Mouse (Mus musculus): ENCODE measurements around the gene Ddx5. TPM values are rescaled to one million over a fixed set of nuclear protein-coding genes. Genes with fewer than 3 reads are reported as not detected.
"Not testable (repeated sequence)": the region's sequence is repeated elsewhere in the genome, so short reads cannot be mapped to it uniquely, and the experiment has no call there.

The Ddx5 gene
- polyA plus RNA-seq (2012; rRNA removed), result 601 and 664 TPM in 2 replicates

DNA sequence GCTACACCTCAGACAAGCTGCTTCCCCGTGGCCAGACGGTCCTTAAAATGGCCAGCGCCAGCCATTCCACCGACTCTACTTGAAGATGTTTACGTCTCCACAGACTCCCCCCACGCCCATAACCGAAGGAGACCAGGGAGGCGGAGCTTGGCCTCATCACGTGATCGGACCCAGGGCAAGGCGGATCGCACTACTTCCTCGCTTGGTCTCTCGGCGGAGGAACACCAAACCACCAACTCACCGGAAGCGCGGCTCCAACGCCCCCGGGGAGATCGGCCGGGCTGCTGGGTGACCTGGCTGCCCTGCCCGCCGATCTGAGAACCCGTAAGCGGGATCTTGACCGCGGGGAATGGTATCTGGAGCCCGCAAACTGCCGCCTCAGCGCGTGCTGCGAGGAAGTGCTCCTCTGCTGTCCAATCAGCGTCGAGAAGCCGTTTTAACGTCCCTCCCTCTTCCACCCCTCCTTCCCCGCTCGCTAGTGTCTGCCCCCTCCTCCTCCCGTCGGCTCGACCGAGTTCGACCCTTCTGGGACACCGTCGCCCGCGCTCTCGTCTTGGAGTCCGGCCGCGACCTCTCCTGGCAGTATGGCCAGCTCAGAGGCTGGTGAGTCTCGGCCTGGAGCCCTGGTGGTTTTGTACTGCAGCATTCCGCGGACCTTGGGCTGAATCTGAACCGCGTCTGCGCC is at the start of gene Ddx5, which contains the start of gene Cep95:
Gene Ddx5 (minus strand): TSS at position 411 of the 685 bp plus-strand sequence.
Gene Cep95 (plus strand): TSS at position 478 of the 685 bp plus-strand sequence.
- peak; percentile 95 to 97 for DNase-seq (ENCODE audit: extremely low spot score in 1 of 2, low spot score in 1 of 2)

DNA sequence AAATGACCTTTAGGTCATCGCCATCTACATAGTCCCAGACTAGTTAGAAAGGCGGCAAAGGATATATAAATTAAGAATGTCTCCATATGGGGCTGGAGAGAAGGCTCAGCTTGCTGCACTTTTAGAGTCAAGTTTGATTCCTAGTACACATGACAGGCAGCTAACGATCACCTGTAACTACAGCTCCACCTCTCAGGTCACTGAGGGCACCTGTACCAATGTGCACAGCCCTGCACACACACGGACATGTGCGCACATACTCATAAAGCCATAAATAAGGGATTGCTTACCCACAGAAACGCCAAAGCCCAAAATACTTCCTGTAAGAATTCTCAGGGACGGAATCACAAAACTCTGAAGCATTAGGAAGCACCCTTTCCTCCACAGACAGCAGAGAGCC is 39.1 kb upstream of the Ddx5 start:
- no peak for DNase-seq (ENCODE audit: extremely low spot score in 1 of 2, low spot score in 1 of 2)

DNA sequence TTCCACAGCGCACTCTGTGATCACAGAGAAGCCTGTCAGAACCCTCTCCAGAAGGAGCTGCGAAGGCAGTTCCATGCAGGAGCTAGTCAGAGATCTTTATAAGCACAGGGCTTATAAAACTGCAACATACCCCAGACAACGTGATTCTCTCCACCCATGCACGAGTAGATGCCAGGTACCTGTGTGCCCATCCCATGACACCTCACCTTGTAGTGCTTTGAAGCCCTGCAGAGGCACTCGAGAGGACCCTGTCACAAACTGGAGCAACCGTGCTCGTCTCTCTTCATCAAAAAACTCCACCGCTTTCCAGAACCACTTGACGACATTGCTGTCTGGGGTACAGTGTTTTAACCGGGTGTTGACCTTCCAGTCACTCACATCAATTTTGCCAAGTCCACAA is 35.4 kb upstream of the Ddx5 start:
- no peak for DNase-seq (ENCODE audit: extremely low spot score in 1 of 2, low spot score in 1 of 2)

DNA sequence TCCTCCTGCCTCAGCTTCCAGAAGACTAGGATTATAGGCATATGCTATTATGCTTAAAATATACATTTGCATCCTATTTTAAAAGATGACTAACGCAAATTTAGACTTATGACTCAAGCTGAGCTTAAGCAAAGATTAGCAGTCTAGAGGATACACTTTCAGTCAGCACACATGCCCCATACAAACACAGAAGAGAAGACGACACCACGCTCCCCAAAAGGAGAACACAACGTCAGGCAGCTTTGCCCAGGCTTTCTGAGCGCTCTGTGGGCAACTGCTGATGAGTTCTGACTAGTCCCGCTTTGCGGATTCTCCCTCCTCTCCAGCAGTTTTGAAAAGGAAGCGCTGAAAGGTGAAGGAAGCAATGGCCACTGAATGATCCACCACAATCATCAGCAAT is 34.8 kb upstream of the Ddx5 start:
- DNase-seq (ENCODE audit: extremely low spot score in 1 of 2, low spot score in 1 of 2), result no peak

DNA sequence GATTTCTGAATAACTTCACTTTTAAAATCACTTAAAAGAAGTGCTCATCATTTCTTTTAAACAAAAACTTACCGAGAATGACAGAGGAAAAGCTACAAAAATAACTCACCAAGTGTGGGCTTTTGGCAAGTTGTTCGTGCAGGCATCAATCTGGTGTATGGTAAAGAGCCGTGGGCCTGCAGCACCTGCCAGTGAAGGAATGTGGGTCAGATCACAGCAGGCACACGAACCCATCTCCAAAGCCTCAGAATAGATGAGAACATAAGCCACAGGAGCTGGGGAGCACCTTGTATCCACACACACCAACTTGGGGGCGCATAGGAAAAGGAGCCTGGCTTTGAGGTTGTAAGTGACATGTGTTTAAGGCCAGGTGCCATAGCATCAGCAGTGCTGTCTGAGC is 33.9 kb upstream of the Ddx5 start:
- DNase-seq (ENCODE audit: extremely low spot score in 1 of 2, low spot score in 1 of 2), result peak; percentile 72 to 78

DNA sequence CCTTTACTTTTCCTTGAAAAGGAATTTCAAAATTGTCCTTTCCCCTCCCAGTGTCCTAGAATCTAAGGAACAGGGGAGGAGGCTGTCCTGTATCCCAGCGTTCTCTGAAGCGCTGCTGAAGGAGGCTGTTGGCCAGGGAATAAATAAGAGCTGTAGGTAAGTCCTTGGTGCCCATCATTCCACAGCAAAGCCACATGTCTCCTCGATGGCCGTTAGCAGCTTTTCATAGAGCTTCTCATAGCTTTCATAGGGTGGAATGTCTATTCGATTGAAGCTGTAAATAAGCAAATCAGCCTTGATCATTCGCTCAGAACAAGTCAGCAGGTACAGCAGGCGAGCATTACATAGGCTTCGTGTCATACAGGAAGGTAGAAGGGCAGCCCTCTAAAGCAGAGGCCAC is 33.5 kb upstream of the Ddx5 start:
- DNase-seq (ENCODE audit: extremely low spot score in 1 of 2, low spot score in 1 of 2), result no peak

DNA sequence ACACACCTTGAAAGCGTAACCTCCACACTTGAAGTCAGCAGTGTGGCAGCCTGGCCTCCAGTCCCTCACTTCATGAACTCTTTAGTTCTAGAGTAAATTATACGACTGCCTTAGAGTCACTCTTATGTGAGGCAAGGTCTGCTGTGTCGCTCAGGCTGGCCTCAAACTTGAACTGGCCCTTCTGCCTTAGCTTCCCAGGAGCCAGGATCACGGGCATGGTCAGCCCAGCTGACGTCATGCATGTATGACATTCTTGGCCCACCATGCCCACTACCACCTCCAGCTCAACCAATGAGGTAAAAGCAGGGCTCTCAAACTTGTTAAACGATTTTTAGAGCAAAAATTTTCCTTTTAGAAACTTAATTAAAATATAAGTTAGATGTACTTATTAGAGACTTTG is 32.4 kb upstream of the Ddx5 start:
- DNase-seq (ENCODE audit: extremely low spot score in 1 of 2, low spot score in 1 of 2), result no peak

DNA sequence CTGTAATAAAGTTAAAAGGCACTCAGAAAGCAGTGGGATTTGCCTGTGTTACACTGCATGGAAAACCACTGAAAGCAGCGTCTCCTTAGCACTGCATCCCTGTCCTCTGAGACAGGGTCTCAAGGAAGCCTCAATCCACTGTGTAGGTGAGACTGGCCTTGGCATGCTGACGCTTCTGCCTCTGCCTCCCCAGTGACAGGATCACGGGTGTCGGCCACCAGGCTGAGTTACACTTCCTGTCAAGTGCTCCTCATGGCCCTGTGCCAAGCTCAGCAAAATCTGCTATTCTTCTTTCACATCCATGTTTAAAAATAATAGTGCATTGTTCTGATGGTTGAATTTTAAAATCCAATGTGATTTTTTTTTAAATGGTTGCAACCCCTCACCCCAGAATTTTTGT is 32.0 kb upstream of the Ddx5 start:
- no peak for DNase-seq (ENCODE audit: extremely low spot score in 1 of 2, low spot score in 1 of 2)

DNA sequence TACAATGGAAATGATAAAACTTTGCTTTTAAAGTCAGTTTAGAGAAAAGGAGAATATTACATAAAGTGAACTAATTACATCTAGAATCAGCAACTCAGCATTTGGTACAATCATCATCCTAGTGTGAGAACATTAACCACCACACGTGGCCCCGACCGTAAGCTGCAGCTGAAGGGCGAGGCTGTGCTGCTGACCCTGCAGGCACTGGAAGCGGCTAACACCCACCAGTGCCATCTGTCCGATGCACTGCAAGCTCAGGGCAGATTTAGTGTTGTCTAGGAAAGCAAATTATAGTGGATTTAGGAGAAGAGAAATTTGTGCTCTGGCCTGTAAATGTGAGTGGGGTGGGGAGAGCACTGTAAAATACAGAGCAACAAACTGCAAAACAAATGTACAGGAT is 31.3 kb upstream of the Ddx5 start:
- no peak for DNase-seq (ENCODE audit: extremely low spot score in 1 of 2, low spot score in 1 of 2)

DNA sequence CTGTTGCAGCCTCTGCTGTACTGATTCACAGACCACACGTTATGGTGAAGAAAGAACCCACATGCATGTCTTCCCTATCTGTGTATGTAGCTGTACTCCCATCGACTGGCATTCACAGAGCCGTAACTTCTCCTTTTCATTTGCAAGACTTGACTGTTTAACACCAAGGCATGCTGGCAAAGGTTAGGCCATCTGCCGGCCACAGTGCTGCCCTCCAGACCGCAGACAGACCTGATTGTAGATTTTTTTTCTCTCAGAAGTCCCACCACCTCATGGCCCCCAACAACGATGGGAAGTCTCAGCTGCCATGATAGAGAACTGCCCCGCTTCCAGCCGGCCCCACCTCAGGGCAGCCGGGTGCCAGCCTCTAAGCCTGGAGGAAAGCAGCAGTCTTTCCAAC is 30.6 kb upstream of the Ddx5 start:
- DNase-seq (ENCODE audit: extremely low spot score in 1 of 2, low spot score in 1 of 2), result no peak

DNA sequence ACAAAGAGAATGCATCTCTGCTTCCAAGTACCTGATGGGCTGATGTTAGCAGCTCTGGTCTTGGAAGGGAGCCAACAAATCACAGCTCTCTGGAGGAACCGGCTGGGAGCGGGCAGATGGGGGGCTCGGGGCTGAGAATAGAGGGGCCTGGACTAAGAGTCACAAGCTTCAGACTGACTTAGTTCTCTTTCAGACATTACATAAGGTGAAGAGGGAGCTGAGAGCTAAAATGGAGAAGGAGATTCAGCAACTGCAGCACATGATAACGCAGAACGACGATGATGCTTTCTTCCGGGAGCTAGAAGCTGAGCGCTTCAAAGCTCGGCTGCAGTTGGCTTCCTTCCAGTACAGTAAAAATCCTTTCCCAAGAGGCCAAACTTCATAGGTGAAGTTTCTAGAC is 29.4 kb upstream of the Ddx5 start:
- no peak for DNase-seq (ENCODE audit: extremely low spot score in 1 of 2, low spot score in 1 of 2)

DNA sequence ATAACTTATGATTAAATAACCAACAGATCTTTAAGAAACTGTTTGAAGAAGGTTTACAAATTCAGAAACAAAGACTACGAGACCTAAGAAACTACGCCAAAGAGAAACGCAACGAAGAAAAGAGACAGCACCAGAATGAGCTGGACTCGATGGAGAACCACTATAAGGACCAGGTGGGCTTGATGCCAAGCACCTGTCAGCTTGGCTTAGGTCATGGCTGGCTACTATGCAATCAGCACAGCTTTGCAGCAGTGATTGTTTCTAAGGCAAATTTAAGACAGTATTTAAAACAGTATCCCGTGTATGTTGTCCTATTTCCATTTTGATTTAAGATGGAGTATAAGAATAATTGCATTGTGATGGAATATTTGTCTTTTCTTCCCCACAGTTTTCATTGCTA is 28.8 kb upstream of the Ddx5 start:
- DNase-seq (ENCODE audit: extremely low spot score in 1 of 2, low spot score in 1 of 2), result no peak

DNA sequence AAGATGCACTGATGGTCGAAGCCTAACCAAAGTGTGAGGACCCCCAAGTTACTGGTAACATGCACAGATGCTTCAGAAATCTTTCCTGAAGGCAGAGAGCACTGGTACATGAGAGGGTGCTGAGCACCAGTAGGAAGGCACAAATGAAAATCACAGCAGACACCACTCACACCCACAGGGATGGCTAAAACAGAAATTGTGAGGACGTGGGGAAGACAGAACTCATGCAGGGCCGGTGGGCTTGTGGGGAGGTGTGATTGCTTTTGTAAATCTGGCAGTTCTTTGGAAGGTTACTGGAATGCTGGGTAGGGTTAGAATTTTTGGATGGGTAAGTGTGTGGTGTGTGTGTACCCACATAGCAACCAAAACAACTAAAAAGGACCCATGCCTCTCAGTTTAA is 28.2 kb upstream of the Ddx5 start:
- DNase-seq (ENCODE audit: extremely low spot score in 1 of 2, low spot score in 1 of 2), result no peak

DNA sequence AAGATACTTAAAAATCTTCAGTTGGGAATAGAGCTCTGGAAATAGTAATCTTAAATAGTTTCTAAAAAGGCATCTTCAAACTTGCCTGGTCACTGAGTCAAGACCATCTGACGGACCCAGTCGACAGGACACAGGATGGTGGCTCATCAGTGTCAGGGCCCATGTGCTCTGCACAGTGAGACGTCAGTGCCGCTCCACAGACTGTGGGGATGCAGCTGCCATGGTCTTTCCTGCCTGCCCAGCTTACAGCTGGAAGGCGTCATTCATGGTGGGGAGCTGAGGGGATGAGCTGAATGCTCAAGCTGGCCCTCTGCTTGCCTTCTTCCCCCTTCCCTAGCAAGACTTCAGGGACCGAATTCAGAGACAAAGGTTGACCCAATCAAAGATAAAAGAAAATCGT is 27.3 kb upstream of the Ddx5 start:
- no peak for DNase-seq (ENCODE audit: extremely low spot score in 1 of 2, low spot score in 1 of 2)

DNA sequence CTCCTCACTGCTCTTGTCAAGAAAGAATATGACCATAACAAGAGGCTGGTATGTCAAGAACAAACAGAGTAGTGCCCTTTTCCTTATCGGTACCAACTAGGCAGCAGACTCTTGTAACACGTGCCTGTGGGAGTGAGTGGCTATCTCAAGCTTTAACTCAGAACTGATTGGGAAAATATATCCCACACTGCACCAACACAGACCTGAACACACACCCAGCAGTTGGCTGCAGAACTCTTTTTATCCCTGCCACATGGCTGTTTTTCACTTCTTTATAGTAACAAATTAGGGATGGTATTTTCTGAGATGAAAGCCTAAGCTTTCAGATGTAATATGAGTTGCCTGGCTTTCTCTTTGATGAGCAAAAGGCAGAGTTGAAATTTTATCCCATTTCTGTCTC is 26.8 kb upstream of the Ddx5 start:
- DNase-seq (ENCODE audit: extremely low spot score in 1 of 2, low spot score in 1 of 2), result no peak

DNA sequence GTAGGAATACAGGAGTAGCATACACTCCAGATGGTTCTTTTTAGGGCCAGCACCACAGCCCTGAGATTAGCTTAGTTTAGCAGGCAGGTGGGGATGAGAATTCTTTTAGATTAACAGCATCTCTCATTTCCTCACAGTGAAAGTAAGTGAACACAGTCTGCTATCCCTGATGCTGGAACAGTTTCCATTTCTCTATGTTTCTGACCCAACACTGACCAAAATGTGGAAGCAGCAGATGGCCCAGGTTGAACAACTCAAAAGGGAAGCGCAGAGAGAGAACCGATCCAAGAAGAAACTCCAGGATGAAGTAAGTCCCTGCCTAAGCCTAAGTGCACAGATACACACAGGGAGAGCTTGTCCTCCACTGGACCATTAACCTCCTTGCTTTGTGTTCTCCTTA is 26.3 kb upstream of the Ddx5 start:
- no peak for DNase-seq (ENCODE audit: extremely low spot score in 1 of 2, low spot score in 1 of 2)

DNA sequence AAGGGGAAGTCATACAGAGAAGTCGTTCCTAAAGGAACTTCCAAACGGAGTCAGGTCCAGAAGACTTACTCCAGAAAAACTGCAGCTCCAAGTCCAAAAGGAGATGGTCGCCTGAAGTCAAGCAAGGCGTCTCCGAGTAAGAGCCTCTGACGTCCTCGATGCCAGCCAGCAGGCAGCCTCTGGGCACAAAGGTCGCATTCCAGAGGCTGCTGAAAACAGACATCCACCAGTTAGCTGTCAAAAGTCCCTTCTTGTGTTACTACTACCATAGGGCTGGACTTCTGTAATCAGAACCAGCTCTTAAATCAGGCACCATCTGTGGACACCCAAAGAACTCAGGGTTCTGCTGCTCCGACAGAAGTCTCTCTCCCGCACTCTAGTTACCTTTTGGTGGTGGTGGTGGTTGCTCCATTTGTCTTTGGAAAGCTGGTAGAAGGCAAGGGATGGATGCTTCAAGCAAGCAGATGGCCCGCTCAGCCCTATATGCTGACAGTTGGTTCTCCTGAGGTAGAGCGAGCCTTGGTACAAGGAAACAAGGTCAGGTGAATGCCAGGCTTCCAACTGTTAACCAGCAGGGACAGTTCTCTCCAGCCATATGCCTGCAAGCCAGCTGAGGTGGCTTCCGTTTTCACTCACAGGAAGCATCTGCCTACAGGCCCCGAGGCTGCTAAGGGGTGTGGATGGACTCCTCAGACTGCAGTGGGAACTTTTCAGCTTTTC is 25.8 kb upstream of the Ddx5 start:
- no peak for DNase-seq (ENCODE audit: extremely low spot score in 1 of 2, low spot score in 1 of 2)

DNA sequence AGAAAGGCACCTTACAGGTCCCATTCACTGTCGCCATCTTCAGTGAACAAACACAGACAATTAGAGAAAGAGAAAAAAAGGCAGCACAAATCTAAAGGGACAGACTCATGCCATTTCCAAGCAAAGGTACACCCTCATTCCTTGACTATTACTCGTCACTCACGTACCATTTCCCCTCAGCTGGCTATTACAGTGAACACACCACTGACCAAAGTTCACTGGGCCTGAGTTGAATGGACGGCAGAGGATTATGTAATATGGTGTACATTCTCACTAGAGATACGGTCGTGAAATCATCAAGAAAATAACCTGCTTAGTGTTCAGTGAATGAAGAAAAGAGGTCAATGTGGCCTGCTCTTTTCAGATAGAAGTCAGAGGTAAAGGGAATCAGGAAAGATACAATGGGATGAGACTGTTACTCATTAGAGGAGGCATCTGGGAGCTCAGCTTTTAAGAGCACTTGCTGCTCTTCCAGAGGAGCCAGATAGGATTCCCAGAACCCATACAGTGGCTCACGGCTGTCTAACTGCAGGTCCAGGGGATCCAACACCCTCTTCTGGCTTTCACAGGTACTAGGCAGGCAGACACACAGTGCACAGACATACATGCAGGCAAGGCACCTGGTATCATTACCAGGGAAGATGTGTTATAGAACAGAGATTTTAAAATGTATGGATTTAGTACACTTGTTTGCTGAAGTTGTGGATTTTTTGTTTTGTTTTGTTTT is 23.6 kb upstream of the Ddx5 start:
- no peak for DNase-seq (ENCODE audit: extremely low spot score in 1 of 2, low spot score in 1 of 2)

DNA sequence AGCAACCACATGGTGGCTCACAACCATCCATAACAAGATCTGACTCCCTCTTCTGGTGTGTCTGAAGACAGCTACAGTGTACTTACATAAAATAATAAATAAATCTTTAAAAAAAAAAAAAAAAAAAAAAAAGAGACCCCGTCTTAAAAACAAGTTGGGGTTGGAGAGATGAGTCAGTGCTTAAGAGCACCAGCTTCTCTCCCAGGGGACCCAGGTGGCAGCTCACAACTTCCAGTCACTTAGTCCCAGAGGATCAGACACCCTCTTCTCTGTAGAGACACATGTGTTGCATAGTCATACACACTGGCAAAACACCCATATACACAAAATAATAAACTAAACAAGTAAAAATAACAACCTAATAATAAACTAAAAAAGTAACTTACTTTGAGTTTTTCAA is 18.5 kb upstream of the Ddx5 start:
- not testable (repeated sequence) for DNase-seq (ENCODE audit: extremely low spot score in 1 of 2, low spot score in 1 of 2)

DNA sequence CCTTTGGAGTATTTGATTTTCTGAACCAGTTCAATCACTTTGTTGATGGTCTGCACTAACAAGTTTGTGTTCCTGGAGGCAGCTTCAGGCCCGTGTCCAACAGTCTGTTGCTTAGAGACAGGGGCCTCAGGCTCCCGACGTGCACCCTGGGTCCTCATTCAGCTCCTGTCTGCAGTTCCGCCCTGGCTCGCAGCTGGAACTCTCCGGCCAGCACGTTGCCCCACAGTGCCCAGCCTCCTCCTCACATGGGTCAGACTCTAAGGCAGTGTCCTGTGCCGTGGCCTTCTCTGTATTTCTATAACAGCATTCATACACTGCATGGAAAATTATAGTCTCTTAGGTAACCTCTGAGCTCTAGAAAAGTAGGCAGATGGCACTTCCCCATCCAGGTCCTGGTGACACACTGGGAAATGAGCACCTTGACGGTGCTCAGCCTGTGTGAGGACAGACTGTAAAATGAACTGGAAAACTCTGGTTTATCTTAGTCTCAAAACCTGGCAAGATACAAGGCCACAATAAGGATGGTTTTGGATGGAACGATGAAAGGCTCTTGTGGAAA is 13.2 kb upstream of the Ddx5 start:
- no peak for DNase-seq (ENCODE audit: extremely low spot score in 1 of 2, low spot score in 1 of 2)

DNA sequence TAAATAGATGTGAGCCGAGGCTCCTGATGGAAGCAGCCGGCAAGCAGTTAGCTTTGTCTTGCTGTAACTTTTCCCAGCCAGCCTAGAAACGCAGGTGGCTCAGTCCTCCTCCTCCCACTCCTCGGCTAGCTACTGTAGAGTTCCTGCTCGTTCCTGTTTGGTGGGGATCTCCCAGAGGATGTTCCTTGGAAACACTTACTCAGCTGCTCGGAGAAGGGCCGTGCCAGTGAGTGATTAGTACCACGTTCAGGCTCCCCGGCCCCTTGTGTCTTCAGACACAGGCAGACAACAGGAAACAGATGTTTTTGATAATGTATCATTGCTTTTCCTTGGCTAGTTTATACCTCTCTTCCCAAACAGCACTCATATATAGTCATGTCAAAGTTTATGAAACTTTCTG is 6.7 kb upstream of the Ddx5 start:
- DNase-seq (ENCODE audit: extremely low spot score in 1 of 2, low spot score in 1 of 2), result no peak
